Mouse (Mus musculus): ENCODE results near the gene Smarca2.

DNA sequence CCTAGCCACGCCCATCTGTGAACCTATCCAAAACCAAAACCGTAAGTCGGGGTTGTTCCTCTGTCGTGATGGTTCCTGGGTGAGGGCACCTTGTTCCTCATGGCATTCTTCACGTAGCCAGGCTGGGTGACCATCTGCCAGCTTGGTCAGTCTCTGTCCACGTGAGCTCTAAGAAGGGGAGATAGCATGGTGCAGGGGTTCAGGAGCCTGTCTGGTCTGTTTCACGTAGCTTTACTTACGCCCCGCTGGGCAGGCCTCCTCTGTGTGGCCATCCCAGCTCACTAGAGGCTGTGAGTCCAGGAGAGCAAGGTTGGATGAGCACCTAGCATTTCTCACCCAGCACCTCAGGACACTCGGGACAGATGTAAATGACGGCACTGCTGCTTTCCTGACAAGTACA lies 119.0 kb downstream of the Smarca2 start:
- TF ChIP-seq MYOG (IDR thresholded peaks at IDR 0.05; ENCODE audit: control insufficient read depth in 1 of 3, insufficient read depth in 1 of 3, insufficient read length in 2 of 3, low read depth in 2 of 3) (no peak), POLR2A (IDR thresholded peaks at IDR 0.05; ENCODE audit: insufficient read length, low read depth) (no peak), TCF3 (IDR thresholded peaks at IDR 0.05; ENCODE audit: insufficient read length, low read depth) (no peak), MAX (IDR thresholded peaks at IDR 0.05; ENCODE audit: low read depth) (no peak), USF1 (IDR thresholded peaks at IDR 0.05; ENCODE audit: low read depth) (no peak), CEBPB (IDR thresholded peaks at IDR 0.05; ENCODE audit: insufficient read depth, poor library complexity, severe bottlenecking) (no peak), TCF12 (IDR thresholded peaks at IDR 0.05; ENCODE audit: insufficient read depth, poor library complexity, severe bottlenecking) (no peak), POLR2AphosphoS2 (IDR thresholded peaks at IDR 0.05; ENCODE audit: insufficient read length, low read depth) (no peak), E2F4 (IDR thresholded peaks at IDR 0.05; ENCODE audit: insufficient read depth) (no peak), MYOD1 (IDR thresholded peaks at IDR 0.05; ENCODE audit: control insufficient read depth in 1 of 3, insufficient read length in 2 of 3, low read depth in 2 of 3) (no peak), SRF (IDR thresholded peaks at IDR 0.05; ENCODE audit: control insufficient read depth, insufficient read length, low read depth) (no peak)

Data from myocyte (in vitro differentiated cells).